Mouse (Mus musculus) CH12.LX (cell line): Measurements from ENCODE around the gene Strn. TPM values are rescaled to one million over a fixed set of nuclear protein-coding genes. Genes with fewer than 3 reads are reported as not detected.
A peak's percentile ranks its signal among the peaks of the same experiment; 100 is the strongest.

Source experiments
- DNase-seq: peaks from one replicate; pipeline ENCODE4 v3.0.0-alpha.2; 2013; ENCODE audit errors: extremely low read depth
- H3K27ac ChIP-seq: 2 replicates; pipeline ENCODE4 v1.5.1; 2012; ENCODE audit warnings: low read depth, mild to moderate bottlenecking, control low read depth, moderate library complexity; ENCODE audit not compliant: insufficient read depth
- H3K27me3 ChIP-seq: replicated peaks from 2 replicates; pipeline ENCODE3; 2012; ENCODE audit warnings: inconsistent platforms
- H3K36me3 ChIP-seq, 2 experiments: replicated peaks in 1 of 2; 2 replicates each; pipeline versions ENCODE3 to v1.6.1; 2012; ENCODE audit warnings: inconsistent platforms in 1 of 2, low read length in 1 of 2, mild to moderate bottlenecking in 1 of 2, mixed read lengths in 1 of 2, moderate library complexity in 1 of 2; ENCODE audit not compliant: control insufficient read depth in 1 of 2, insufficient read depth in 1 of 2
- H3K4me1 ChIP-seq, 2 experiments: 2 replicates each; pipeline ENCODE4 v1.6.1; 2012; ENCODE audit warnings: inconsistent platforms in 1 of 2, moderate library complexity in 1 of 2; ENCODE audit not compliant: insufficient read depth in 2 of 2, control insufficient read depth in 1 of 2
- H3K4me2 ChIP-seq: 2 replicates; pipeline ENCODE4 v1.6.1; 2012; ENCODE audit warnings: low read depth, mild to moderate bottlenecking, control low read depth; ENCODE audit not compliant: poor library complexity, insufficient read depth, severe bottlenecking
- H3K4me3 ChIP-seq, 3 experiments: fragments of 150-350 bp in 1 of 3; sonication (generic) in 1 of 3; replicated peaks in 1 of 3; 2 replicates each; pipeline versions ENCODE3 to v1.5.1; 2011 to 2012; ENCODE audit warnings: low read depth in 2 of 3, low read length in 2 of 3, mild to moderate bottlenecking in 2 of 3, moderate library complexity in 2 of 3, control low read depth in 1 of 3, improper control_type of control experiment in 1 of 3, inconsistent platforms in 1 of 3, mixed read lengths in 1 of 3; ENCODE audit not compliant: poor library complexity in 1 of 3
- H3K79me2 ChIP-seq: replicated peaks from 2 replicates; pipeline ENCODE4 v1.6.1; 2012; ENCODE audit warnings: mild to moderate bottlenecking, moderate library complexity; ENCODE audit not compliant: control insufficient read depth, poor library complexity, insufficient read depth, severe bottlenecking; ENCODE audit errors: extremely low read depth
- H3K9ac ChIP-seq: 2 replicates; pipeline ENCODE4 v1.6.1; 2012; ENCODE audit warnings: low read depth, mild to moderate bottlenecking, control low read depth, moderate library complexity; ENCODE audit not compliant: insufficient read depth
- H3K9me3 ChIP-seq: replicated peaks from 2 replicates; pipeline ENCODE3; 2012; ENCODE audit warnings: low read length, inconsistent platforms, mixed read lengths
- BHLHE40 ChIP-seq: IDR thresholded peaks from 2 replicates; pipeline ENCODE4 v1.6.1; 2011; ENCODE audit warnings: mild to moderate bottlenecking, low read depth, low read length, improper control_type of control experiment
- EP300 ChIP-seq: IDR thresholded peaks from 2 replicates; pipeline ENCODE4 v1.6.1; 2011; ENCODE audit warnings: low read length, improper control_type of control experiment
- ETS1 ChIP-seq: conservative IDR thresholded peaks from 2 replicates; pipeline ENCODE4 v1.6.1; 2012; ENCODE audit warnings: low read depth, mild to moderate bottlenecking, inconsistent platforms, low read length, improper control_type of control experiment, moderate library complexity
- GABPA ChIP-seq: IDR thresholded peaks from 2 replicates; pipeline ENCODE4 v1.6.1; 2012; ENCODE audit warnings: low read depth, low read length, improper control_type of control experiment, inconsistent platforms; ENCODE audit not compliant: insufficient replicate concordance
- HCFC1 ChIP-seq: IDR thresholded peaks from 2 replicates; pipeline ENCODE4 v1.6.1; 2012; ENCODE audit warnings: low read depth, mild to moderate bottlenecking, inconsistent platforms, low read length, improper control_type of control experiment
- IRF4 ChIP-seq: IDR thresholded peaks from 2 replicates; pipeline ENCODE4 v1.6.1; 2014; ENCODE audit warnings: low read depth, mild to moderate bottlenecking, inconsistent platforms, low read length, improper control_type of control experiment
- JUN ChIP-seq: IDR thresholded peaks from 2 replicates; pipeline ENCODE4 v1.6.1; 2011; ENCODE audit warnings: low read depth, mild to moderate bottlenecking, low read length, improper control_type of control experiment, moderate library complexity; ENCODE audit not compliant: insufficient read depth
- JUND ChIP-seq: conservative IDR thresholded peaks from 2 replicates; pipeline ENCODE4 v1.6.1; 2011; ENCODE audit warnings: low read depth, low read length, improper control_type of control experiment
- KAT2A ChIP-seq: IDR thresholded peaks from 2 replicates; pipeline ENCODE4 v1.6.1; 2012; ENCODE audit warnings: low read length, improper control_type of control experiment, inconsistent platforms; ENCODE audit not compliant: insufficient replicate concordance
- MAFK ChIP-seq: IDR thresholded peaks from 2 replicates; pipeline ENCODE4 v1.6.1; 2011; ENCODE audit warnings: low read length, improper control_type of control experiment; ENCODE audit not compliant: insufficient replicate concordance
- MEF2A ChIP-seq: IDR thresholded peaks from 2 replicates; pipeline ENCODE4 v1.6.1; 2014; ENCODE audit warnings: low read depth, mild to moderate bottlenecking, inconsistent platforms, low read length, improper control_type of control experiment, borderline replicate concordance
- MXI1 ChIP-seq: IDR thresholded peaks from 2 replicates; pipeline ENCODE4 v1.6.1; 2011; ENCODE audit warnings: mild to moderate bottlenecking, low read depth, low read length, improper control_type of control experiment
- MYC ChIP-seq: IDR thresholded peaks from 2 replicates; pipeline ENCODE4 v1.6.1; 2011; ENCODE audit warnings: low read depth, mild to moderate bottlenecking, improper control_type of control experiment, low read length
- POLR2A ChIP-seq: IDR thresholded peaks from 2 replicates; pipeline ENCODE4 v1.6.1; 2011; ENCODE audit warnings: low read depth, mild to moderate bottlenecking, improper control_type of control experiment, low read length
- POLR2AphosphoS2 ChIP-seq: IDR thresholded peaks from 2 replicates; pipeline ENCODE4 v1.6.1; 2011; ENCODE audit warnings: low read depth, low read length, improper control_type of control experiment
- RCOR1 ChIP-seq: conservative IDR thresholded peaks from 2 replicates; pipeline ENCODE4 v1.6.1; 2012; ENCODE audit warnings: low read depth, mild to moderate bottlenecking, inconsistent platforms, low read length, improper control_type of control experiment
- UBTF ChIP-seq: IDR thresholded peaks from 2 replicates; pipeline ENCODE4 v1.6.1; 2012; ENCODE audit warnings: low read depth, mild to moderate bottlenecking, inconsistent platforms, low read length, improper control_type of control experiment, moderate library complexity
- USF1 ChIP-seq: IDR thresholded peaks from 2 replicates; pipeline ENCODE4 v1.6.1; 2014; ENCODE audit warnings: low read depth, mild to moderate bottlenecking, inconsistent platforms, low read length, improper control_type of control experiment
- ZC3H11A ChIP-seq: IDR thresholded peaks from 2 replicates; pipeline ENCODE4 v1.6.1; 2012; ENCODE audit warnings: low read depth, mild to moderate bottlenecking, inconsistent platforms, low read length, improper control_type of control experiment
- dilution Hi-C: fragments of 300-500 bp; cut with MboI; formaldehyde crosslinking; loops from 2 replicates; pipeline ENCODE4 v1.14.3; 2020; ENCODE audit warnings: low sequenced_read_pairs; ENCODE audit not compliant: extremely low pct_unique_long_range_greater_than_20kb, extremely low pct_ligation_motif_present
- in situ Hi-C: fragments of 300-500 bp; cut with MboI; formaldehyde crosslinking; loops from 3 replicates; pipeline ENCODE4 v1.14.3; 2019; ENCODE audit warnings: low sequenced_read_pairs, low pct_ligation_motif_present, low pct_unique_long_range_greater_than_20kb, mixed read lengths
- polyA plus RNA-seq: library from polyadenylated mRNA; unstranded; fragments of >175 nt; gene quantifications from 2 replicates; pipeline ENCODE4 v1.2.1, GENCODE M21; 2012; ENCODE audit warnings: low read depth; ENCODE audit not compliant: insufficient read length
- total RNA-seq, 2 experiments: library from RNA; depleted of rRNA; stranded (reverse); fragments of 300-350 nt in 1 of 2; fragments of >200 nt in 1 of 2; gene quantifications; 2 replicates each; pipeline ENCODE4 v1.2.3; 2012 to 2014

Gene Strn
- total and polyA plus RNA-seq, 3 experiments, result 9.9 to 14.3 (median 12.3) TPM

GRCm38 (mm10) chr17:78768937-78769336 lies 31.9 kb upstream of the Strn start:
- TF ChIP-seq POLR2AphosphoS2 (no peak), IRF4 (no peak), MEF2A (no peak), ETS1 (no peak), USF1 (no peak), UBTF (no peak), MYC (no peak), ZC3H11A (no peak)
- DNase-seq, result no peak
- peaks cover 27 to 58% of the 10 kb centered on the region in 2 experiments for H3K36me3 ChIP-seq
- H3K79me2 ChIP-seq, result no peaks in the 10 kb centered on the region
- no peaks in the 10 kb centered on the region for H3K9me3 ChIP-seq
- no peaks in the 10 kb centered on the region for H3K27me3 ChIP-seq
- no peak overlapping the region for H3K4me3 ChIP-seq
- H3K4me1 ChIP-seq, result peaks cover 2 to 47% of the 10 kb centered on the region in 2 experiments; a peak in 2 of 4 replicates
- no peak overlapping the region for H3K4me2 ChIP-seq
- H3K9ac ChIP-seq, result no peak overlapping the region
- H3K27ac ChIP-seq, result no peak overlapping the region
- in situ Hi-C loops (no loop called here), dilution Hi-C loops (no loop called here)

- H3K4me3 ChIP-seq, result no peak overlapping the region
- peaks cover 2 to 47% of the 10 kb centered on the region in 2 experiments; a peak in 2 of 4 replicates for H3K4me1 ChIP-seq
- dilution Hi-C loops (no loop called here), in situ Hi-C loops (no loop called here)
- H3K9ac ChIP-seq, result no peak overlapping the region
- H3K27ac ChIP-seq, result no peak overlapping the region
- DNase-seq, result no peak
- no peaks in the 10 kb centered on the region for H3K79me2 ChIP-seq
- H3K27me3 ChIP-seq, result no peaks in the 10 kb centered on the region
- TF ChIP-seq USF1, result no peak
- TF ChIP-seq KAT2A, result no peak
- TF ChIP-seq JUND, result no peak
- peaks cover 22 to 55% of the 10 kb centered on the region in 2 experiments for H3K36me3 ChIP-seq
- no peak overlapping the region for H3K4me2 ChIP-seq
- H3K9me3 ChIP-seq, result no peaks in the 10 kb centered on the region
These were observed 30.6 kb upstream of the Strn start for GRCm38 (mm10) chr17:78767546-78767945.

- Histone ChIP-seq H3K27me3 (no peaks in the 10 kb centered on the region), H3K36me3 (peaks cover 24 to 58% of the 10 kb centered on the region in 2 experiments), H3K79me2 (no peaks in the 10 kb centered on the region), H3K4me1 (peaks cover 2 to 47% of the 10 kb centered on the region in 2 experiments; a peak in 2 of 4 replicates), H3K27ac (no peak overlapping the region), H3K9me3 (no peaks in the 10 kb centered on the region), H3K9ac (no peak overlapping the region), H3K4me3 (no peak overlapping the region), H3K4me2 (no peak overlapping the region)
- in situ Hi-C loops (no loop called here), dilution Hi-C loops (no loop called here)
- TF ChIP-seq BHLHE40 (peak; percentile 57; the same call in 1 of the 2 replicates), JUN (no peak), HCFC1 (no peak), UBTF (no peak), POLR2A (no peak), MXI1 (no peak), MAFK (no peak), IRF4 (no peak), GABPA (no peak), RCOR1 (no peak), EP300 (no peak), ETS1 (peak; percentile 31), JUND (no peak), MYC (no peak)
- DNase-seq, result peak; percentile 23
These were observed 29.1 kb upstream of the Strn start for GRCm38 (mm10) chr17:78766084-78766483.
